Mouse (Mus musculus) embryonic facial prominence, embryonic 11.5 days (tissue): Measurements from ENCODE around the gene Fcrl5. TPM values are rescaled to one million over a fixed set of nuclear protein-coding genes. Genes with fewer than 3 reads are reported as not detected.
A peak's percentile ranks its signal among the peaks of the same experiment; 100 is the strongest.

Experiments used
- ATAC-seq: fragments of 200-750 bp; cut with Nextera tagmentation; replicated peaks from 2 replicates; pipeline ENCODE4 v1.8.0; 2017; ENCODE audit warnings: low read depth; ENCODE audit not compliant: insufficient number of reproducible peaks, low FRiP score, low TSS enrichment
- DNase-seq: peaks from one replicate; pipeline ENCODE4 v3.0.0-alpha.2; 2015; ENCODE audit warnings: low spot score
- H3K27ac ChIP-seq: fragments of 300-500 bp; sonication (generic); replicated peaks from 2 replicates; pipeline ENCODE4 v1.5.1; 2014; ENCODE audit warnings: mild to moderate bottlenecking, low read depth, low read length, control low read depth
- H3K27me3 ChIP-seq: fragments of 300-500 bp; sonication (generic); 2 replicates; pipeline ENCODE4 v1.6.1; 2014; ENCODE audit warnings: mild to moderate bottlenecking, low read length, moderate library complexity, mixed read lengths; ENCODE audit not compliant: control insufficient read depth, insufficient read depth
- H3K36me3 ChIP-seq: fragments of 300-500 bp; sonication (generic); replicated peaks from 2 replicates; pipeline ENCODE4 v1.6.1; 2014; ENCODE audit warnings: low read depth, mild to moderate bottlenecking, low read length, moderate library complexity, mixed read lengths; ENCODE audit not compliant: control insufficient read depth, insufficient read depth
- H3K4me1 ChIP-seq: fragments of 300-500 bp; sonication (generic); 2 replicates; pipeline ENCODE4 v1.6.1; 2014; ENCODE audit warnings: low read length, mixed read lengths; ENCODE audit not compliant: control insufficient read depth, insufficient read depth
- H3K4me2 ChIP-seq: fragments of 300-500 bp; sonication (generic); 2 replicates; pipeline ENCODE4 v1.6.1; 2014; ENCODE audit warnings: low read depth, mild to moderate bottlenecking, control low read depth, low read length, moderate library complexity
- H3K4me3 ChIP-seq: fragments of 300-500 bp; sonication (generic); 2 replicates; pipeline ENCODE4 v1.5.1; 2014; ENCODE audit warnings: low read depth, low read length, control low read depth
- H3K9ac ChIP-seq: fragments of 300-500 bp; sonication (generic); replicated peaks from 2 replicates; pipeline ENCODE4 v1.6.1; 2014; ENCODE audit warnings: mild to moderate bottlenecking, control low read depth, low read length
- H3K9me3 ChIP-seq: fragments of 300-500 bp; sonication (generic); replicated peaks from 2 replicates; pipeline ENCODE4 v1.6.1; 2016; ENCODE audit warnings: mild to moderate bottlenecking, low read length, inconsistent platforms, mixed read lengths; ENCODE audit not compliant: control insufficient read depth
- WGBS: fragments of 180-500 bp; shearing (Covaris S2); extraction: QIAGEN DNeasy Blood & Tissue Kit; methylation state at CpG from one replicate; pipeline ENCODE4 v1.1.7; 2014; 5-methylcytosine and 5-hydroxymethylcytosine counted together
- polyA plus RNA-seq: library from polyadenylated mRNA; unstranded; fragments of >200 nt; fragmentation: Nextera tagmentation; extraction: Ambion mirVana; gene quantifications from 2 replicates; pipeline ENCODE4 v1.2.1, GENCODE M21; 2014

Fcrl5 gene
- polyA plus RNA-seq, 1 experiment from 2014 or later = not detected

DNA sequence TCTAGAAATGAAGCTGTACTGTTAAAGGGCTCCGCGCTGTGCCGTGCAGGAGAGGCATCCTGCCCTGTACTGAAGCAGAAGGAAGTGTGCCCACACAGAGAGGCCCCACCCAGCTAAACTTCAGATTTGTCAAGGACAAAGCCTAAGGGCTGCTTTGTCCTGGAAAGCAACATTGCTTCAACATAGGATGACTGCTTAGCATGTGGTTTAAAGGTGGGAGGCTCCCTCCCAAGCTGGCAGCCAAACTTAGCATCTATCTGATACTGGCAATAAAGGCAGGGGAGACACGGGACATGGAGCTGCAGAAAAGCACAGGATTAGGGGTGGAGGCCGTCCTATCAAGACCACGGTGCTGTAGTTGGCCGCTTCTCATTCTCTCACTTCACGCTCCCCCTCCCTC, 65.6 kb downstream of the Fcrl5 start:
- Histone ChIP-seq H3K36me3 (no peaks in the 10 kb centered on the region), H3K27me3 (no peaks in the 10 kb centered on the region; the same call in 1 of the 2 replicates), H3K9ac (no peak overlapping the region), H3K27ac (no peak overlapping the region), H3K4me2 (no peak overlapping the region), H3K4me3 (no peak overlapping the region), H3K4me1 (no peaks in the 10 kb centered on the region), H3K9me3 (no peaks in the 10 kb centered on the region)
- WGBS = 65% methylated on average over 8 of the region's 8 CpGs
- ATAC-seq = no peak
- no peak for DNase-seq

DNA sequence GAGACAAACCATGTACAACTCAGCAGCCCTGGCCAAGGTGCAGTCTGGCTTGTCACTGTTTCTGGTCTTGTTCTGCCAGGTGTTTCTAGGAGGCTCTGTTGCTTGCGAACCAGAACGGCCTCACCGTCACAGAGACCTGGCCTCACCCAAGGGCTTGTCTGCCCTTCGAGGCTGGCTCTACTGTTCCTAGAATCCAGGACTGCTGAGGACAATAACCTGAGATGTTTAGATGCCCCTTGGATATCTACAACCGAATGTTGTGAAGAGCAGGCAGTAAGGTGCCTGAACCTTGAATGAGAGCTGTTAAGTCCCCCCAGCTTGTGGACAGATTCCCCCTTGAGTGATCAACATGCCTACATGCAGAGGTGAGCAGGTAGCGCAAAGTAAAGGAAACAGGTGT, 67.2 kb downstream of the Fcrl5 start:
- no peak overlapping the region for H3K4me3 ChIP-seq
- H3K27me3 ChIP-seq = no peaks in the 10 kb centered on the region; the same call in 1 of the 2 replicates
- no peak overlapping the region for H3K9ac ChIP-seq
- no peak for DNase-seq
- H3K4me1 ChIP-seq = no peaks in the 10 kb centered on the region
- no peaks in the 10 kb centered on the region for H3K36me3 ChIP-seq
- H3K4me2 ChIP-seq = no peak overlapping the region
- H3K27ac ChIP-seq = no peak overlapping the region
- no peaks in the 10 kb centered on the region for H3K9me3 ChIP-seq
- WGBS = 95% methylated on average over 6 of the region's 6 CpGs
- ATAC-seq = no peak

DNA sequence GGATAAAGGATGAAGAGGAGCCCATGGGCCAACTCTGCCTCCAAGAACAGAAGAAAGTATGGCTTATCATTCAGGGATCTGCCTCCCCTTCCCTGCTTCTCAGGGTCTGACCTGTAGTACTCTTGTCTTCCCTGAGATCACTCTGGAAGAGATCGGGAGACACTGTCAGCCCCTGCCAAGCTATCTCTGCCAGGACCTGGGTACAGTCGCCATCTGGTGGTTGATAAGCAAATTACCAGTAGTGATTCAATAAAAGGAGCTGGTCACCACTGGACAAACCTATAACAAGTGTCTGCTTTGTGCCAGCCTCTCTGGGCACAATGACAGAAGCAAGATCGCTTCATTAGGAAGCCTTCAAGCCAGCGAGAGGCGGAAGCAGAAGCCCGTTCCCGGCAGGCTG, 68.8 kb downstream of the Fcrl5 start:
- ATAC-seq (no peak), DNase-seq (peak; percentile 69)
- Histone ChIP-seq H3K27me3 (no peaks in the 10 kb centered on the region; the same call in 1 of the 2 replicates), H3K4me3 (no peak overlapping the region), H3K27ac (no peak overlapping the region), H3K4me2 (no peak overlapping the region), H3K4me1 (no peaks in the 10 kb centered on the region; the same call in 1 of the 2 replicates), H3K36me3 (no peaks in the 10 kb centered on the region), H3K9ac (no peak overlapping the region), H3K9me3 (no peaks in the 10 kb centered on the region)
- WGBS = 32% methylated on average over 7 of the region's 7 CpGs

DNA sequence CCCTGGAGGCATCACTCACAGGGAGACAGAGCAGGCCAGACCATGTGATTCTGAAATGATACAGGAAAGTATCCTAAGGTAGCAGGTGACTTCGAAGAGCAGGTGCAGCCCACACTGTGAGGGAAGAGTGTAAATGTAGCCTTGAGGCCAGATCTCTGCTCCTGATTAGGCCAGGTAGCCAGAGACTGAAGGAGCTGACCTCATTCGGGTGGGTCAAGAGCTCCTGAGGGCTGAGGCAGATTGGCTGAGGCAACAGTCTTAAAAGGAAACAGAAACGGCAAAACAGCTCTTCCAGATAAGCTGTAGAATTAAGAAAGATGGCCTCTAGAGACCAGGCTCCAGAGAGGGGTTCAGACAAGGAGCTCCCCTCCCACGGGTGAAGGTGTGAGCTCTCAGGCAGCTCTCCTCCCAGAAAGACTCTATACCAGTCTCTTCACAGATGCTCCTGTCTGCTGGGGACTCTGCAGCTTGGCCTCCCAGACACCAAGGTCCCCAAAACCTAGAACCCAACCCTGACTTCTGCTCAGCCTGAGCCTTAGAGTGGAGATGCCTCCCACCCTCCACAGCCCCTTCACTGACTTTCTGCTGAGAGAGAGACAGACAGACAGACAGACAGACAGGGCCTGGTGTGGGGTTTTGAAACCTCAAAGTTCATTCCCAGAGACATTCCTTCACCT, 69.3 kb downstream of the Fcrl5 start:
- Histone ChIP-seq H3K4me2 (no peak overlapping the region), H3K4me1 (no peaks in the 10 kb centered on the region; the same call in 1 of the 2 replicates), H3K4me3 (no peak overlapping the region), H3K36me3 (no peaks in the 10 kb centered on the region), H3K9me3 (no peaks in the 10 kb centered on the region), H3K9ac (no peak overlapping the region), H3K27me3 (no peaks in the 10 kb centered on the region; the same call in 1 of the 2 replicates), H3K27ac (no peak overlapping the region)
- no peak for ATAC-seq
- 57% methylated on average over 4 of the region's 4 CpGs for WGBS
- DNase-seq = no peak

DNA sequence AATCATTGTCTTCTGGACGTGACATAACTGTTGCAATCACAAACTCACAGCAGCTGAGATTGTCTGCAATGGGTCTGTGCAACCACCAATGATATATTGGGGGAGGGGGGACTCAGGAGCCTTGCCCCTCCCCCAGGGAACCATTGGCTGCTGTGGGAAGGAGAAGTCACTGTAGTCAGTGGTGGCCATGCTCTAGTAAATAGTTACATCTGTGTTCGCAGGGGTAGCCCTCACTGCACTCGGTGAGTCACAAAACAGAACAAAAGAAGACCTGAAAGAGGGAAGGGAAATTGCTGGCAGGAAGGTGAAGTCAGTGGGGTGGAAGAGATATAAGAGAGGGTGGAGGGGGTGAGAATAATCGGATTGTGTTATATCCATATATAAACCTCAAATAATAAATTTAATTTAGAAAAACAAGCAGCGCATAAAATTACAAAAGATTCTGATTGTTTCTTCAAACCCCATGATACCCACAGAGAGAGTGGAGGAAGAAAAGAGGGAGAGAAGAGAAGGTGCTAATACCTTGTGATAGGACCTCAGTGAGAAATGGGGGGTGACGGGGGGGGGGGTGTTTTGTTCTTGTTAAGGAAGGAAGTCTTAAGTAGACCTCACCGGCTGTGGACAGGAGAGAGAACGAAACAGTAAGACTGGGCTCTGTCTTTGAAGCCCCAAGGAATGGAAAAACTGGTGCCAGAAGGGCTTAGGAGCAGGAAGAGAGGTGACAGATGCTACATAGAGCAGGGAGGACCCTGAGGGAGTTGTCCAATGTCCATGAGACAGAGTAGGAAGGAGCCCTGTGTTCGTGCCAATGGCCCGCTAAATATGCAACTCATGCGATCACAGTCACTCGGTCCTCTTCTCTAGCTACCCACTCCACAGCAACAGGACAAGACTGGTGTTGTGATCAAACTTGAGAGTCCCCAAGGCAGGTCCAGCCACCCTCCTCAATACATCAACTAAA, 71.2 kb downstream of the Fcrl5 start:
- no peaks in the 10 kb centered on the region; the same call in 1 of the 2 replicates for H3K4me1 ChIP-seq
- no peak for DNase-seq
- 74% methylated on average over 12 of the region's 12 CpGs for WGBS

DNA sequence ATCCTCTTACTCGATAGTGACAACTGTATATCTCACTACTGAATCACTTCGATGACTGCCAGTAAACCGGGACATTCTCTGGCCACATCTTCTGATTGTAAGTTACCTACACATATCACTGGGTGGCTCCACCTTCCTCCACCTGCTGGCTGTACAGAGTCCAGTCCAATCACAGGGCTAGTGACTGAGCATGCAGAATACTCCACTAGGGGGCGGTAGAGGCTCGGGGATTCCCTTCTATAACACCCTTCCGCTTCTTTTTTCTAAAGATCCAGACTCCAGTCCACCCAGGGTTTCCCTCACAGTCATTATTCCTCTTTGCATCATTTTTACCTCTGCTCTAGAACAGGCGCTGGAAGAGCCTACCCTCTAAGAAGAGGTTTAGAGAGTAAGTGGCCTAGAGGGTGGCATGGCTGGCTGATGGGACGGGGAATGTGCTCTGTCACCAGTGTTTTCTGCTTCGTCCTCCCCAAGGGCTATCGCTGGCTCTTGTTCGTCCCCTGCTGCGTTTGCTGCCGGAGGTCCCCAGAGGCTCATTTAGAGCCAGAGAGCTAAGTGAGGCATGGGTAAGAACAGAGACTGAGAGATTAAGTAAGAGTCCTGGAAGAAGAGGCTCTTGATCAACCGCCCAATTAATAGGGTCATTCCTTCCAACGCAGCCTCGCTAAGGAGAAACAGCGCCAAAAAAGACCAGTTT, 72.8 kb downstream of the Fcrl5 start:
- Histone ChIP-seq H3K27me3 (no peaks in the 10 kb centered on the region), H3K4me2 (peak overlapping the region; percentile 17; the same call in 1 of the 2 replicates), H3K4me3 (no peak overlapping the region), H3K9me3 (no peaks in the 10 kb centered on the region), H3K27ac (no peak overlapping the region), H3K36me3 (no peaks in the 10 kb centered on the region), H3K4me1 (no peaks in the 10 kb centered on the region; the same call in 1 of the 2 replicates), H3K9ac (peak overlapping the region; percentile 18; the same call in 1 of the 2 replicates)
- ATAC-seq (peak; percentile 71; the same call in 1 of the 2 replicates), DNase-seq (peak; percentile 94)
- 27% methylated on average over 17 of the region's 17 CpGs for WGBS

More for the DNA sequence above, 71.2 kb downstream of the Fcrl5 start:
- Histone ChIP-seq H3K4me3 (no peak overlapping the region), H3K9me3 (no peaks in the 10 kb centered on the region), H3K36me3 (no peaks in the 10 kb centered on the region), H3K27ac (no peak overlapping the region), H3K27me3 (no peaks in the 10 kb centered on the region), H3K9ac (no peak overlapping the region), H3K4me2 (no peak overlapping the region)
- no peak for ATAC-seq

DNA sequence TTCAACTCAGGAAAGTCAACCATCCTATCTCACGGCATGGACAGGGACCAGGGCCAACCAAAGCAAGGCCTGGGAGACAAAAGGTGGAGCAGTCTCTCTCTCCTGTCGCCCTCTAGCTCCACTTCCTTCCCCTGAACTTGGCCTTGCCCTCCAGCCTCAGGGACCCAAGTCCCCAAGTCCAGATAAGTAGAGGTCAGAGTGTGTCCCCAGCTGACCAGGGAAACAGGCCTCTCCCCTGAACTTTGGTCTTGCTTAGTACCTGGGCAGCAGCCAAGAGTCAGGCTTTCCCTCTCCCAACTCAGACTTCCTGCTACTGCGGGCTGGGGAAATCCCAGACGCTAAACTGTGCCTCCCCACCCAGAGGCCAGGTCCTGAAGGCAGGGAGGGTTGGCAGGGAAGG, 73.5 kb downstream of the Fcrl5 start:
- H3K27ac ChIP-seq = no peak overlapping the region
- WGBS = 58% methylated on average over 4 of the region's 4 CpGs

More for the DNA sequence above, 73.5 kb downstream of the Fcrl5 start:
- Histone ChIP-seq H3K4me2 (no peak overlapping the region), H3K9me3 (no peaks in the 10 kb centered on the region), H3K36me3 (no peaks in the 10 kb centered on the region), H3K4me3 (no peak overlapping the region), H3K4me1 (no peaks in the 10 kb centered on the region; the same call in 1 of the 2 replicates), H3K9ac (no peak overlapping the region), H3K27me3 (no peaks in the 10 kb centered on the region)
- ATAC-seq (no peak), DNase-seq (no peak)
